Mouse (Mus musculus): ENCODE results near the gene Spo11.

Spo11 gene

DNA sequence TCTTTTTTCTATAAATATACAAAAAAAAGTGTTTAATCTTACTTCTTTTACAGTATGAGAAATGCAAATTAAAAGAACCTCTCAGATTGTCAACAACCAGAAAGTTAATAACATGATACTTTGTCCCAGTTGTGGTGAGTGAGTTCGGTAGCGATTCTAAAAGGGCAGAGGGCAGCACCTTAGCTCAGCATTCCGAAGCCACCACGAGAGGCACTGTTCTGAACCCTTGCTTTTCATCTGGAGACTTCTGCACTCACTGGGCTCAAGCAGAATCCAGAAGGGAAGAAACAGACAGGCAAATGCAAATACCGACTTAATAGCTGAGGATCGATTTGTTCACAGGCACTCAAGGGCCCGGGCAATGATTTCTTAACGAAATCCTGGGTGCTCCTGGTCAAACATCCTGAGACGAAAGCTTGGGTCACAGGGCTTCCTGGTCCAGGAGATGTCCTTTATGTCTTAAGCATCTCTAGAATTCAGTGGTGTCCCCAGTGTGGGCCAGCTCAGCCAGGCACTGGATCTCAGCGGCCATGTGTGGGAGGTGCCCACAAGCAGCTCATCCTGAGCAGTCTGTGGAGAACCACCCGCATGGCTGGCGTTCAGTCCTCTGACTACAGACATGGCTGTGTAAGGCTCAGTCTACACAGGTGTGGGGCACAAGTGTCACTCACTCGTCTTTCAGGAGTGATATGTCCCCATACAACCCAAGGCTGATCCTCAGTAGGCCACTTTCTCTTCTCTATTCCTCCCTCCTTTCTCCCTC is 18.3 kb upstream of the Spo11 start:
- DNase-seq (ENCODE audit: low spot score): no peak

DNA sequence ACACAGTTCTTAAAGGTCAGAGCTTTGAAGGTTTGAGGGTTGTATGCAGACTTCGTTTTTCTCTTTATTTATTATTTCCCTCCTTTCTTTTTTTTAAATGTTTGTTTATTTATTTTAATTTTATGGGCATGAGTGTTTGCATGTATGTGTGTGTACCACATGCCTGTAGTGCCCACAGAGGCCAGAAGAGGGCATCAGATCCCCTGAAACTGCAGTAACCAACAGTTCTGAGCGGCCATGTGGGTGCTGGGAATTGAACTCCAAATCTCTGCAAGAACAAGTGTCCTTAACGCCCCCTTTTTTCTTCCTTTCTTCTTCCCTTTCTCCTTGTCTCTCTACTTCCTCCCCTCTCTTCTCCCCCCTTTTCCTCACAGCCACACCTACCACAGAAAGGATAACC is 17.1 kb upstream of the Spo11 start:
- DNase-seq (ENCODE audit: low spot score): no peak

DNA sequence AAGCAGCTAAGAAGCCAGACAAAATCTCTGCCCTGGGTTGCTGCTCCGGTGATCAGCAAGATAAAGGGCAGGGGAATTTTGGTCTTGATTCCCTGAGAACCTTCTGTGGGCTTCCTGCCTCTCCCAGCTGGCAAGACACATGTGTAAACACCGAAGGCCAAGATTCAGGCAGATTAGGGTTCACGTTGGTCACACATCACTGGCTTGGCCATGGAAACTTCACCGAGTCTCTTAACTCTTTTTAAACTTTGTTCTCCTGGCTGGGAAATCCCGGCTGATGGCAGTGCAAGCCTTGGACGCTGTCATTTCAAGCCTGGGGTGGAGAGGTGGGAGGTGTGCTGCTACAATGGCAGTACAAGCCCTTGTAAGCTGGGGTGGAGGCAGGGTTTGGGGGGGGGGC is 16.3 kb upstream of the Spo11 start:
- DNase-seq (ENCODE audit: low spot score): no peak

DNA sequence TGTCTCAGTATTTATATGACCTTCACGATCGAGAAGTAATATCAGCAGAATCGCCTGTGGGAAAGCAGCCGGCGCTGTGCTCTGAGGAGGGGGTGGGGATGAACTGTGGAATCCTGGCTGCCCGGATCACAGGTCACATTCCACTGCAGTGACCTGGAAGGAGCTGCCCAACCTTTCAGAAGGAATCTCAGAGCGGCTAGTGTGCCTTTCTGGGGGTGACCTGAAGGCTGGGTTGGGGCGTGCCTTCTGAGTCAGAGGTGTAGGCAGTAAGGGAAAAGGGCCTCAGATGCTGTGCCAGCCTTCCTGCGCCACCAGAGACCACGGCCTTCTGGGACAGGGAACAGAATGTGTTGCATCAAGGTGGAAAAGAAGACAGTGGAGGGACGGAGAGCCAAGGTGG is 12.3 kb upstream of the Spo11 start:
- DNase-seq (ENCODE audit: low spot score): no peak

DNA sequence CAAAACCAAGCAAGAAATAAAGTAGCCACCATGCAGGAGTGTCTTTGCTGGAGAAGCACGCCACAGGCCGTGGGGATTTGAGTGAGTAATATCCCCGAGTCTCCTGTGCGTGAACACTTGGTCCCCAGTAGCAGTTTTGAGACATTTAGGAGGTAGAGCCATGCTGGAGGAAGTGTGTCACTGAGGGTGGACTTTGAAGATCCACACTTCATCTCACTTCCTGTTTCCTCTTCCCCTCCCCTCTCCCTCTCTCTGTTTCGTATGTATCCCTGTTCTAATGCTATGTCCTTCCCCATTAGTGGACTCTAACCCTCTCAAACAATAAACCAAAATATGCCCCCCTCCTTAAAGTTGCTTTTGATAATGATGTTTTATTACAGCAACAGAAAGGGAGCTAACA is 11.0 kb upstream of the Spo11 start:
- DNase-seq (ENCODE audit: low spot score): no peak

DNA sequence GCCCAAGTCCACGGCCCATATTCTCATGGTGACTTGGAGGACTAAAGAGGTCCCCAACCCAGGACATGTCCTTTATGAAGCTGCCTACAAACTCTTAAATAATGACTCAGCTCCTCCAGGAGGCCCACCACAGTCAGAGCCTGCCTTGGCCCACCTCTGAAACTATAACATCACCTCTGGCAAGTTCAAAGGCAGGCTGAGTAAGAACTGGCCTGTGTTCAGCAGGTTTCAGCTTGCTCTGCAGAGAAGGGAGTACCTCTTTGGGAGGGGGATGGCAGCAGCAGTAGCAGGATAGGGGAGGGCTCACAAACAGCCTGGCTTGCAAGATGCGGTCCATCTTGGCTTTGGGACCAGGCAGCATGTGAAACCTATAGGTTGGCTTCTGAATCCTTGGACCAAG is 5.6 kb upstream of the Spo11 start:
- no peak for DNase-seq (ENCODE audit: low spot score)

DNA sequence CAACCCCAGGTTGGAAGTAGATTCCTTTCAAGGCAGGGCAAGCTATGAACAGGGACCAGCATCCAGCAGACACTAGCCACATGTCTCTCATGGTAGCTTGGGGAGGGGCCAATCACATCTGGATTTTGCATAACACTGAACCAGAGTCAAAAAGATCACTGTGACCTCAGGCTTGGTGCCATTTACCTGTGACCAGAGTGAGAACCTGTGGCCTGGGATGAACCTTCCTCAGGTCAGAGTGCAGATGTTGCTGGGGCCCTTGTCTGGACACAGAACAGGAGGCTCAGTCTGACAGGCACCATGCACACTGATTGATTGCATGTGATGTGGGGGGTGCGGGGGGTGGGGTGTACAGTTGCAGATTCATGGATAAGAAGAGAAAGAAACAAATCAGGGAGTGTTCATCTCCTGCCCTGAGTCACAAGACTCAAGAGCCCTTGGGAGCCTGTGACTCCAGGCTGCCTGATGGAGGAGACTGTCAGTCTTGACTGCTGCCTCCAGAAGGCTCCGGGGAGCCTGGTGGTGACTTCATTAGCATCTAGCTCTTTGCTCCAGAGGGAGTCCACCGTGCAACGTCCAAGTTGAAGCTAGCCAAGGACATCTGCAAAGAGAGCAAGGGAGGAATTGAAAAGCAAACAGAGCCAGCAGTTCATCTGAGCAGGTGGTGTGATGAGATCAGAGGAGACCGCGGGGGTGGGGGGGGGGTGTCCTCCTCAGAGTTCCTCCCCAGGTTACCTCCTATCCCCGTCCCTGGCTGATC is 3.5 kb upstream of the Spo11 start:
- DNase-seq (ENCODE audit: low spot score): no peak

DNA sequence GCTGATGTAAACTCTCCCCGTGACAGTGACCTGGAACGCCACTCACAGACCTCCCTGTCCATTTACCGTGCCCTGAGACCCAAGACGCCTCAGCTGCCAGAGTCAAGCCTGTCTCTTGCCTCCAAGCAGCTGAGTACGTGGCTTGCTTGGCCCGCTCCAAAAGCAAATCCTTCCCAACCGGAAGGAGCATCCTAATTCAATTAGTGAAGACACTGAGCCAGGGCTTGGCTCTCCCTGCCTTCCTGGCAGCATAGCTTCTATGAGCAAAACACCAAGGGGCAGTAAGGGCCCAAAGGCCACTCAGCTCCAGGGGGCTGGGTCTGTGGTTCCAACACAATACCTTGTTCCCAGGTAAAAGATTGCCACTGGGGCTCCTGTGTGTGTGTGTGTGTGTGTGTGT is 2.8 kb upstream of the Spo11 start:
- DNase-seq (ENCODE audit: low spot score): no peak

DNA sequence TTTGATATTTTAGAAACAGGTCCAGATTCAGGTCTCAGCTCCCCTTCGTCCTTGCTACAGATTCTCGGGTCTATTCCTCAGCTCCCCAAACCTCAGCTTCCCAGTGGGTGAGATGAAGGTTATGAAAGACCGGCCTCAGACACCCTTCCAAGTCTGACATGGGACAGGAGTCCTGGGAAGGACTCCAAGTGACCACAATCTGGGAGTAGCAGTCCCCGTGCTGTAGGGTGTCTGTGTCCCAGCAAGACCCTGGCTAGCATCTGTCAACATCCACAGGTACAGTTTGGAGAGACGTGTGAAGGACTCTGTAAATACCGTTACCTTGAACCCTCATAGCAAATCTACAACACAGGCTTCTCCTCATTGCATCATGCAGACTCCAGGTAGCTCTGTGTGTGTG is 2.3 kb upstream of the Spo11 start:
- DNase-seq (ENCODE audit: low spot score): no peak

DNA sequence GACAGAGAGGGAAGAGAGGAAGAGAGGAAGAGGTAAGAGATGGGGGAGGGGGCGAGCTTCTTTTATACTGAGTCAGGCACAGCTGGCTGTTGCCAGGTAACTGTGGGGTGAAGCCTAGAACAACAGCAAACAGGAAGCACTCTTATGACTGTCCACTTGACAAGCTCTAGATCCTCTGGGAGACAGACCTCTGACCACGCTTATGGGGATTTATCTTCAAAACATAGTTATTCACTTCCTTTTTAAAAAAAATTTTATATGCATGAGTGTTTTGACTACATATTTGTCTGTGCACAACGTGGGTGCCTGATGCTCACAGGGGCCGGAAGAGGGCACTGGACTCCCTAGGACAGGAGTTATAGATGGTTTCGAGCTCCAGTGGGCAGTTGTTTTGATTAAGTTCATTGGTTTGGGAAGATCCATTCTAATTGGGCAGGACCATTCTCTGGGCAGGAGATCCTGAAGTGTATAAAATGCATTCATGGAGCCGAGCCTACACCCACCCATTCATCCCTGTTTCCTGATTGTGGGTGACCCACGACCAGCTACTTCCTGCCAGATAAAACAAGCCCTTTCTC is 750 bp upstream of the Spo11 start:
- no peak for DNase-seq (ENCODE audit: low spot score)

DNA sequence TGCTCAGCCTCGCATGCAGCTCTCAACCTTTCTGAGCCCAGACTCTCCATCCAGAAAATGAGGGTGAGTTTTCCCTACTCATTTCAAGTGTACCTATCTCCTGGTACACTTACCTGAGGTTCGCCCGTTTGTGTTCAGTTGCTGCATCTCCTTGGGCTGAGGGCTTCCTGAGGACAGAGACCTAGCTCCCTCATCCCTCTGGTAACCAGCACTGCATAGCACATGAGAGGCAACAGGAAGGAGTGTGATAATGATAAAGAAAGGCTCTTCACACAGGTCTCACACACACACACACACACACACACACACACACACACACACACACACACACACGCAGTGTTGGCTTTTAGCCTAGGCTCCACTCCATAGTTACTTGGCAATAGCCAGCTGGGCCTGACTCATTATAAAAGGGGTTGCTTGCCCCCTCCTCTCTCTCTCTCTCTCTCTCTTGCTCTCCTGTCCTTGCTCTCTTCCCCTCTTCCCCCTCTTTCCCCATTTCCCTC is 682 bp downstream of the Spo11 start:
- DNase-seq (ENCODE audit: low spot score): no peak

DNA sequence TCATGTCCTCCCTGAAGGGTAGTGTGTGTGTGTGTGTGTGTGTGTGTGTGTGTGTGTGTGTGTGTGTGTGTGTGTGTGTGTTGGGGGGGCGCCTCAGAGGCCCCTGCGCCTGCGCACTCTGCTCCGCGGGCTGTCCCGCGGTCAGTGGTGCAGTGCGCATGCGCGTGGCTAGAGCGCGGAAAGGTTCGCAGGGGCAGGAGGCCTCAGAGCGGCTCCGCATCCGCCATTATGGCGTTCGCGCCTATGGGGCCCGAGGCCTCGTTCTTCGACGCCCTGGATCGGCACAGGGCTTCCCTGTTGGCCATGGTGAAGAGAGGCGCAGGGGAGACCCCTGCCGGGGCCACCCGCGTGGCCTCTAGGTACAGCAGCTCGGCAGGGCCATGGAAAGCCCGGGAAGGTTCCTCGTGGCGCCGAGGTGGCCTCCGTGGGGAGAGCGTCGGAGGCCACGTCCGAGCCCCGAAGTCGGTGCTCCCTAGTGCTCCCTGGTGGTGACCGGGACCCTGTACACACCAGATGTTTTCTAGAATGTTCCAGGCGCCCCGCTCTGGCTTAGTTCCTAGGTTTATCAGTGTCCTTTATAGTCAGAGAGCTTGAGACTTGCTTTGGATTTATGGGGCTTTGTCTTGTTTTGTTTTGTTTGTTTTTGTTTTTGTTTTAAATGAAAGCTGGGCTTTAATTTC is 2.3 kb downstream of the Spo11 start:
- no peak for DNase-seq (ENCODE audit: low spot score)

DNA sequence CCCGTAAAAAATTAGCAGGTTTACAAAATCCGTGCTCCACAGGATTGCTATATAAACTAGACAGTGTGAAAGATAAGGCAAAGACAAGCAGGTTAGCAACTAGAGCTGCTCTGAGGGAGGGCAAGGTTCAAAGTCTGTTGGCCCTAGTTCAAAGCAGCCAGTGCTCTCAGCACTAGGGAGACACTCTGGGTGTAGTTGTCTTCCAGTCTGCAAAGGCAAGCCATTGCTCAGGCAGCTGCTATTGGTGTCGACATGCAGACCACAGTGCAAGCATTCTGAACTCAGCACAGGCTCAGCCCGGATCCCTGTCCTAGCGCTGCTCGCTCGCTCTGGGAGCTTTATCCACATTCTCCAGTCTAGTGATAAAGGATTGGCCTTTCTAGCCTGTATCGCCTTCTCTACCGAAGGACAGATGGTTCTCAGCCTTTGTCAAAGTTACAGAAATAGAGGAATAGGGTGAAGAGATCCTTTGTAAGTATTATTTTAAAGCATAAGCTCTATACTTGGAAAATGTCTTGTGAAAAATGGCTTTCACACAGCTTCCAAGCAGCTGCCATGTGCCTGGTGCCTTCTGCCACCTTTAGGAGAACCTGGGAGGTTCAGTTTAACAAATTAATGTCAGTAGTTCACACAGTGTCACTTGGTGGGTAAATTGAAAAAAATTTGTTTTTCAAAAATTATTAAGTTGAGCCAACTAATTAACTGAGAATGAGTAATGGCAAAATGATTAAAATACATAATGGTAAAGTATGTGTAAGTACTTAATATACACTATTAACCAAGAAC is 5.5 kb downstream of the Spo11 start:
- no peak for DNase-seq (ENCODE audit: low spot score)

DNA sequence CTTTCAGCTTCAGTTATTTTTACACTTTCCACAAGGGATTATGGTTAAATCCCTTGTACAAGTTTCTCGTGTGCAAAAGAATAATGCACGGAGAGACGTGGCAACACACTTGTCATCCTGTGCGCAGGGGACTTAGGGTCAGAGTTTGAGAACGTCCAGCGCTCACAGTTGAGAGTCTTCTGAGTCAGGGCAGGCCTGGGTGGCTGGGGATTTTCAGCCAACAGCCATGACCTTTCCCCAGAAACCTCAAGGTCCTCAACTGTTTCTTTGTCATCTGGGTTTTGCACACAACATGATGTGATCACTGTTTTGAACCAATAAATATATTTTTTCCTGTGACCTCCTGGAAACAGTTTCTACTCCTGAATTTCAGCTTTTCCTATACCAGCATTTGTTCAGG is 12.7 kb downstream of the Spo11 start:
- no peak for DNase-seq (ENCODE audit: low spot score)

DNA sequence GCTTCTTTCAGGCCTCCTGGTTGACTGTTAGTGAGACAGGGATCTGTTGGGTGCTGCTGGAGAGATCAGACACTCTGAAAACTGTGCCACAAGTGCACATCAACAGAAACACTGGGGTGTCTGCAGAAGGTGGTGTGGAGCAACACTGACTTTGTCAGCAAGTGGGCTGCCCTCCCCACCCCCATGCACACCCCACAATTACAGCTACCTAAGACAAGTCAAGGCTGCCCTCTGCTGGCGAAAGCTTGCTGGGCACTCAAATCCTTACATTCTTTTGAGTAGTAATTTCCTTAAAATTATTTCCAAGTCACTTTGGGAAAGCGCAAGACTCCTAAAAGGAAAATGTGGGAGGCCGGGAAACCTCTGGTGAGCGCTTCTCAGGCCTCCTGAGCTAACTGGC is 18.7 kb downstream of the Spo11 start:
- peak; percentile 36 for DNase-seq (ENCODE audit: low spot score)

DNA sequence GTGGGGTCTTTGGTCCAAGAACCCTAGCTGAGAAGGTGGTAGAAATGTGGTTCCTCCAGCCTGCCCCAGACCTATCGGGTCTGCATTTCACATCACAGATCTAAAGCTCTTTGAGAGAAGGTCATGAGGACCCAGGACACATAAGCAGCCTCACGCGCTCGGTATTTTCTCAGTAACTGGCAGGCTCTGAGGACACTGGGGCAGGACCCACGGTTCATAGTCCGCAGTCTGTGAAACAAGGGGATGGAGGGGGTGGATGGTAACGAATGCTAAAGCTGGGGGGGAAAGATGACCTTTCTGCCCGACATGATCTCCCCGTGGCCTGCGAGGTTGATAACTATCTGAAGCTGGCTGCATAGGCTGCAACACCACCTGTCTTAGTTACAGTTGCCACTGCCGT is 20.2 kb downstream of the Spo11 start:
- DNase-seq (ENCODE audit: low spot score): no peak

DNA sequence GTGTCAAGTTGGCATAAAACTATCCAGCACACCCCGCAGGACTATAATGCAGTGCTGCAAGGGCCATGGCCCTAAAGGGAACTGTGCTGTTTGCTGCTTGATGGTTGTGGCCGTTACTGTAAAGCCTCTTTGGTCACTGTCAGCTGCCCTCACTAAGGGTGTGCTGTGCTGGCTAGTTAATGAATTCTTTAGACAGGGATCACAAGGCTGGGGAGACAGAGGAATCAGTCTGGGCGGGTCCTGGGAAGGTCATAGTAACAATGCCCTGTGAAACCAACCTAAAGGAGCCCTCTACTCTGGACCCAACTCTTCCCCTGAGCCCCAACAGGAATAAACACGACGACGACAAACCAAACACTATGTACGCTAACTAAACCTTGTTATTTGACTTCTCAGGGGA is 21.0 kb downstream of the Spo11 start:
- DNase-seq (ENCODE audit: low spot score): no peak

DNA sequence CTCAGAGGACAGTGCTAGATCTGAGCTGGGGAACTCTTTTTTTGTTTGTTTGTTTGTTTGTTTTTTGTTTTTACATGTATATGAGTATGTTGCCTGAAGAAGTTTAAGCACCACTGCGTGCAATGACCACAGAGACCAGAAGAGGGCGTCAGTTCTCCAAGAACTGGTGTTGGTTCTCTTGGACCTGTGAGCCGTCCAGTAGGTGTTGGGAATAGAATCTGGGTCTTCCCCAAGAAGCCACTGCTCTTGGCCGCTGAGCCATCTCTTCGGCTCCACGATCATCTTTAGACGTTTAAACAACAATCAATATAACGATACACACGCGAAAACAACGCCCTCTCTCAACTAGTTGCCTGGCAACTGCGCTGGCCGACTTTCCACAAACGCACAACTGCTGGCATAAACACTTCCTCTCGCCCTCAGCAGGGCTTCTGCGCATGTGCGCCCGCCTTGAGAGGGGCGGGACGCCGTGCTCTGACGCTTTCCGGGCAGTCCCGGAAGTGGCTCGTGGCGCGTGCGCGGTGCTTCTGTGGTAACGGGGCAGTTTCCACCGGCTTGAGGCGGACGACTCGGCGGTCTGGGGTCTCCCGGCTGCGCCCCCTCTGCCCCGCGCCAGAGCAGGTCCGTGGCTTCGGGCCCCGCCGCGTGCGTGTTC is 22.3 kb downstream of the Spo11 start, which contains the start of gene Rae1:
Rae1 (plus strand) TSS at position 488 of the 655 bp plus-strand sequence.
- DNase-seq (ENCODE audit: low spot score): peak; percentile 99

DNA sequence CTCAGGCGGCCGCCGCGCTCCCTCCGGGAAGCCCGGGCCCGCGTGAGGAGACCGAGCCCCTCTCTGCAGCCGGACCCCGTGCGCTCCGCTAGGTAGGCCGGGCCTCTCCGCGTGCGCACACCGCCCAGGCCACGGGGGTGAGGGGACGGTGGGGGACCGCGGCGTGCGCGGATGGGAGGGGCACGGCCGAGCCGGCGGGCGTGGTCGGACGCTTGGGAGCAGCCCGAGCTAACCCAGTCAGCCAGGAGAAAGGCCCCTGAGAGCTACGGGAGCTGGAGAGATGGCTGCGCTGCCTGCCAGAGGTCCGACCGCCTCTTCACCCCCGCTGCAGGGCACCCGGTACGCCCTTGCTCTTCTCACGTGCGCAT is 22.8 kb downstream of the Spo11 start:
- DNase-seq (ENCODE audit: low spot score): no peak

DNA sequence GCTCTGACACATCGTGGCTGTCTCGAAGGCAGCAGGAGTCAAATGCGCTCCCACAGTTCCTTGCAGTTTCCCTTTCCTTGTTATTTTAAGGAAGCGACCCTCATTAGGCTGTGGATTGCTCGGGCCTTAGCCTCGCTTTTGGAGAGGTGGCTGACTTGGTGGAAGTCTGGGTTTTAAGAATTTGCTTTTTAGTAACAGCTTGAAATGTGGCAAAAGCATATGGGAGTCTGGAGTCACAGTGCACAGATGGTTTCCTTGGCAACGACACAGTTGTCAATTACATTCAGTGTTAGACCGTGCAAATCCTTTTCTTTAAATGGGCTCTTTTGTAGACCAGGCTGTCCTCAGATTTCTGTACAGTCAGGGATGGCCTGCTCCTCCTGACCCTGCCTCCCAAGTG is 23.4 kb downstream of the Spo11 start:
- DNase-seq (ENCODE audit: low spot score): no peak

DNA sequence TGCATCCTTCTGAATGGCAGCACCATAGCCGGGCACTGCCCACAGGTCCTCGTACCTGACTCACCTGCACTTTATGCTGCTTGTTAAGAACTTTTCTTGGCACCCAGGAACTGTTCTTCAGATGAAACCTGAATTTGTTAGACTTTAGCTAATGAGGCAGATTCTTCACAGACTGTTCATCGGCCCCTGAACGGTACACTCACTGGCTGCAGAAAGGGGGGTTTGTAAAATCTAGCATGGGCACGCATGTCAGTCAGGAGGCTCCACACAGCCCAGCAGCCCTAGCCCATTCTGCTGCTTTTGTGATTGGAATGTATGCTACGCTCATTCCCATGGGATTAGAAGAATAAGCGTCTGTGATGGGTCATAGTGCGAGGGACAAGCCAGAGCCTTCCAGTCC is 26.2 kb downstream of the Spo11 start:
- no peak for DNase-seq (ENCODE audit: low spot score)

Data from ovary, postnatal 10 days (tissue).